Mouse (Mus musculus) left cerebral cortex, postnatal 10 days (tissue): Measurements from ENCODE around the gene Wbp1. TPM values are rescaled to one million over a fixed set of nuclear protein-coding genes. Genes with fewer than 3 reads are reported as not detected.

Experiments
- DNase-seq, 2 experiments: peaks; one replicate each; pipeline ENCODE4 v3.0.0; 2021 to 2022; ENCODE audit warnings: low spot score in 2 of 2, mixed read lengths in 1 of 2; ENCODE audit errors: extremely low spot score in 1 of 2
- intact Hi-C: fragments of 180-260 bp; cut with DNase I; formaldehyde crosslinking; loops from one replicate; pipeline ENCODE4 v1.15.1; 2025
- total RNA-seq, 2 experiments: library from RNA; stranded (reverse); gene quantifications; 2 replicates each; pipeline ENCODE4 v1.2.3; 2021

Gene Wbp1
- total RNA-seq, 2 experiments from 2014 or later: 50.4 to 54.7 TPM

DNA sequence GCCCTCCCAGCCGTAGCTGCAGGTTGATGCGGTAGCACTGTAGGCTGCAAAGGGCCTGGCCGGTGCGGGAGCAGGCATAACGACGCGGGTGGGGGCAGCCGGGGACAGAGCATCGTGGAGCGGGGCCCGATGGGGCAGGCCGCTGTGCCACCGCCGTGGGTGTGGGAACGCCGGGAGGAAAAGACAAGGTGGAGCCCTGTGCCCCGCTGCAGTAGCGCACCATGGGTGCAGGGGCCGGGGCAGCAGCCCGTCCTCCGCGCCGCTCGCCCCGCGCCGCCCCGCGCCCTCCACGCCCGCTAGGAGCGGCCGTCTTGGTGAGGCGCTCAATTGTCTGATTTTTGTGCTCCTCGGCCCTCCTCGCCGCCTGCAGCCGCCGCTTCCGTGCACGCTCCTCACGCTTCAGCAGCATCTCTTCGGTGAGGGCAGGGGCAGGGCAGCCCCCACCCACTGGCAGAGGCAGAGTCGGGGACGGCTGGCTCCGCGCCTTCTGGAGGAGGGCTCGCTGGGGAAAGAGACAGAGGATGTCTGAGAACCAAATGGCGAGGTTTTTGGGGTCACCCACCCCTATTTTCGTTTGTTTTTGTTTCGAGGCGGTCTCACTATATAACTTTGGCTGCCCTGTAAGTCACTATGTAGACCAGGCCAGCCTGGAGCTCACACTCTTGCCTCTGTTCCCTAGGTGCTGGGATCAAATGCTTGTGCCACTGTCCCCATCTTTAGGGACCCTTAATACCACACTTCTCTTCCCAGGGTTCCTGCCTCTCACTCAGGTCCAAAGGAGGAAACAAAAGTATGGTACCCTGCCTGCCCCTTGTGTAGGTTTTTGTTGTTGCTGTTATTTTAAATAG, 728 bp upstream of the Wbp1 start:
- intact Hi-C loops: loop anchor here (5.0 kb wide), 1 partner anchor 40 kb away; no protein-coding TSS in a partner anchor
- DNase-seq: peak in 1 of 2 experiments; percentile 70

DNA sequence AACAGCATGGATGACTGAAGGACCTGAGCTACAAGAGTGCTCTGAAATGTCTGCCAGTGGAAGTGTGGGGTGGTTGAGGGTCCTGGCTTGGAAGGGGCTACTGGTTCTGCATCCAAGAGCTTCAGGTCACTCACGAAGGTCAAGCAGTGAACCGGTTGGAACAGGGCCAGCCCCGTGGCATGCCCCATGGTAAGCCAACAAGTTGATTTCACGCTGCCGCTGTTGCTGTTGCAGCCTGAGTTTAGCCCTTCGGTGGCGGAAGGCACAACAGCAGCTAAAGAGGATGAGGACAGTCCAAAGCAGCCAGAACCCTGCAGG, 1.7 kb downstream of the Wbp1 start:
- intact Hi-C loops: loop anchor here (5.0 kb wide), 1 partner anchor 43 kb away; no protein-coding TSS in a partner anchor
- no peak for DNase-seq

DNA sequence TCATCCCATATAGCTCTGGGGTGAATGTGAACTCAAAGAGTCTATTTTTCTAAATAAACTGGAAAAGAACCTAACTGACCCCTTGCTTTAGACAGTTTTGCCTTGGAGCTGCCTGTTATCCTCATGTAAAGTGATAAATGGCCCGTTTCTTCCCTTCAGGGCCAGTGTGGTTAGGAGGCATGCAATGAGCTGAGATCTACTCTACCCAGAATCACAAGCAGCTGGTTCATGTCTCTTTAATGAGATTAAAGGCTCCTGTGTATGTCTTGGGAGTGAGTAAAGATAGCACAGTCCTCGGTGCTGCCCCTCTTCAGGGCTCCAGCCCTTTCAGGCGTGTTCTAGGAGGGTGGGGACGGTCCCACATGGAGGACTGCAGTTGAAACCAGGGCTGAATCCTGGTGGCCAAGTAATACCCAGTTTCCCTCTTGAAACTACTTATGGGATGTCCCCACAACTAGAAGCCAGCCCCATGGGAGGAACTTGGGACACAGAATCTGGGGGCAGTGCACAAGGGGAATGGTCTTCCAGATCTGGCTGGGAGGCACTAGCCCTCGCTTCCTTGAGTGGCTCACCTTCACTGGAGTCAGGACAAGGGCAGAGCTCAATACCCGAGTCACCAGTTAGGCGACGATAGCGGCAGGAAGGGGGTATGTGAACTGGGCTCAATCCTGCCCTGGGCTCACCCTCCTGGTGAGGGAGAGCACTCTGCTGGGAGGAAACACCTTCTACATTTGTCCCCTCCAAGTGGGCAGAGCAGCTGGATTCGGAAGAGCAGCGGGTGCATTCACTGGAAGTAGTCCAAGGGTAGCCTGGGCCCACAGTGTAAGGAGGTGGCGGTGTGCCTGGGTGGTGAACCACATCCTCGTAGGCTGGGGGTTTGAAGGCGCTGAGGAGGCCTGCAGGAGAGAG, 2.3 kb downstream of the Wbp1 start:
- no peak for DNase-seq
- intact Hi-C loops: no loop called here

DNA sequence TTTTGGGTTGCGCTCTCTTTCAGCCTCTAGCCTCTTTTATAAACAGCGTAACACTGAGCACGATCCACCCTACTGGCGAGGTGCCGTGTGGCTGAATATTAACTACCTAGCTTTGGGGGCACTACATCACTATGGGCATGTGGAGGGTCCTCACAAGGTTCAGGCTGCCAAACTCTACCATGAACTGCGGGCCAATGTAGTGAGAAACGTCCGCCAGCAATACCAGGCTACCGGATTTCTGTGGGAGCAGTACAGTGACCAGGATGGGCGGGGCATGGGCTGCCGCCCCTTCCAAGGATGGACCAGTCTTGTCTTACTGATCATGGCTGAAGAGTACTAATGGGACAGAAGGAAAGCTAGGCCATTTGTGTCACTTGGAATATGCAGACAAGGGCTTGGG, 3.0 kb downstream of the Wbp1 start:
- intact Hi-C loops: no loop called here
- DNase-seq: no peak

DNA sequence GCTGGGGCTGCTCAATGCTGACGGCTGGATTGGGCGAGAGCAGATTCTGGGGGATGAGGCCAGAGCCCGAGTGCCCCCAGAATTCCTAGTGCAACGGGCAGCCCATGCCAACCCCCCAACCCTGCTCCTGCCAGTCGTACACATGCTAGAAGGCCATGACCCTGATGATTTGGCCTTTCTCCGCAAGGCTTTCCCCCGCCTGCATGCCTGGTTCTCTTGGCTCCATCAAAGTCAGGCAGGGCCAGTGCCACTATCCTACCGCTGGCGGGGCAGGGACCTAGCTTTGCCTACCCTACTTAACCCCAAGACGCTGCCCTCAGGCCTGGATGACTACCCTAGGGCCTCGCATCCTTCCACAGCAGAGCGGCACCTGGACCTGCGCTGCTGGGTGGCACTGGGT, 3.7 kb downstream of the Wbp1 start:
- intact Hi-C loops: no loop called here
- no peak for DNase-seq

DNA sequence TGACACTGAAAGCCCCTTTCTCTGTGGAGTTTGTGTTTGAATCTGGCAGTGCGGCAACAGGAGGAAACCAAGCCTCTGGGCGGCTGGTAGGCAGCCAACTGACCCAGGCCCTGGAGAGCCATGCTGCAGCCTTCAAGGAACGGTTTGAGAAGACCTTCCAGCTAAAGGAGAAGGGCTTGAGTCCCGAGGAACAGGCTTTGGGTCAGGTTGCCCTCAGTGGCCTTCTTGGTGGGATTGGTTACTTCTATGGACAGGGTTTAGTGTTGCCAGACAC, 4.3 kb downstream of the Wbp1 start:
- intact Hi-C loops: no loop called here
- no peak for DNase-seq

DNA sequence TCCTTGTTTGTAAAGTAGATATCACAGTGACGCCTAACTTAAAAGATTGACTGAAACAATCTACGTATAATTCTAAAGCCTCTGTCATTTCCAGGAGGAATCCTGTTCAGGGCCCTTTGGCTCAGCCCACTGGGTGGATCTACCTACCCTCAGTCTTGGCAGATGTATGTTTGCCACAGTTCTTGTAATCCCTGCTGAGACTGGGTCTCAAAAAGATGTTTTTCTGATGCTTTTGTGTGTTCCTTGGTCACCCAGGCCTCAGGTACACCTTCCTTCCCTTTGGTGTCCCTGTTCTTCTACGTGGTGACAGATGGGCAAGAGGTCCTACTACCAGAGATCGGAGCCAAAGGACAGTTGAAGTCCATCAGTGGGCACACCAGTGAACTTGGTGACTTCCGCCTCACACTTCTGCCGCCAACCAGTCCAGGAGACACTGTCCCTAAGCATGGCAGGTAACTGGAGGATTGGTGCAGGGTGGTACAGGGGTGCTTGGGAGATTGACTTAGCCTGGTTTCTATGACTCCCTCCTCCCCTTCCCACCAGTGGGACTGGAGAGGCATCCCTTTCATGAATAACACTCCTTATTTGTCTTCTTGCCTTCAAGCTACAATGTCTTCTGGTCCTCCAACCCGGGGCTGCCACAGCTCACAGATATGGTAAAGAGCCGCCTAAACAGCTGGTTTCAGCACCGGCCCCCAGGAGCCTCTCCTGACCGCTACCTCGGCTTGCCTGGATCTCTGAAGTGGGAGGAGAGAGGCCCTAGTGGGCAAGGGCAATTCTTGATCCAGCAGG, 4.8 kb downstream of the Wbp1 start:
- intact Hi-C loops: no loop called here
- DNase-seq: no peak

DNA sequence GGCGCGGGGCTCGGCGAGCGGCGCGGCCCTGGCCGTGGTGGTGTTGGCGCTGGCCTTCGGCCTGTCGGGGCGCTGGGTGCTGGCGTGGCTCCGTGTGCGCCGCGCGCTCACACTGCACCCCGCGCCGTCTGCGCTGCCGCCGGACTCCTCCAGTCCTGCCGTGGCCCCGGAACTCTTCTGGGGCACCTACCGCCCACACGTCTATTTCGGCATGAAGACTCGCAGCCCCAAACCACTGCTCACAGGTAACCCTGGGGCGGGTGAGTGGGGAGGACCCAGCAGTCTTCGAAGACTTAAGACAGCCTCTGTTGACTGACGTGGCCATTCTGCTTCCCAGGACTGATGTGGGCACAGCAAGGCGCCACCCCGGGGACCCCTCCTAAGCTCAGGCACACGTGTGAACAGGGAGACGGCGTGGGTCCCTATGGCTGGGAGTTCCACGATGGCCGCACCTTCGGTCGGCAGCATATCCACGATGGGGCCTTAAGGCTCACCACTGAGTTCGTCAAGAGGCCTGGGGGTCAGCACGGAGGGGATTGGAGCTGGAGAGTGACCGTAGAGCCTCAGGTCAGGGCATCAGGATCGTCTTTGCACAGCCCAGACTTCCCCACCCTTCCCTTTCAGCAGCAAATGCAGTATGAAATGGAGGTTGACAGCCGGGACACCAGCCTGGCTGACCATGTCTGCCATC, 5.5 kb downstream of the Wbp1 start:
- intact Hi-C loops: no loop called here
- DNase-seq: no peak

DNA sequence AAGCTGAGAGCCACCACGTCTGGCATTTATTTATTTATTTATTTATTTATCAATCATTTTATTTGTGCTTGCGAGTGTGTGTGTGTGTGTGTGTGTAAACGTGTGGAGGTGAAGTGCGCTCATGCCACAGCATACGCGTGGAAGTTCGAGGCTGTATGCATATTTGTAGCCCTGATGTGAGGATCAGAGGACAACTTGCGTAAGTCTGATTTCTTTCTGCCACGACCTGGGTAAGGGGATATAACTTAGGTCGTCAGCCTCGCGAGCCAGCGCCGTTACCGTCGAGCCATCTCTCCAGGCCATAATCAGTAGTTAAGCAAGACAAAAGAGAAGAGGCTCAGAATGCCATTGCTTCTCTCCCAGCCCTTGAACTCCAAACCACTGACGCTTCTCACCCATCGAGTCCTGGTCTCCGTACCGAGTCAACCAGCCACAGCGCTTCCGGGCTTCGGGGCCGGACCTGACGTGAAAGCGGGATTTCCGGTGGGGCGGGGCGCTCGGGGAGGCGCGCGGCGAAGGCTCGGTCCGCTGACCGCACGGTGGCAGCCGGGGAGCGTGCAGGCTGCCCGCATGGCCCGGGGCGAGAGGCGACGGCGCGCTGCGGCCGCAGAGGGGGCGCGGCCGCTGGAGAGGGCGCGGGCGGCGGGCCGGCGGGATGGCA, 6.2 kb downstream of the Wbp1 start, which contains the start of gene Mogs:
Mogs (plus strand) TSS at position 486 of the 661 bp plus-strand sequence.
- intact Hi-C loops: no loop called here
- DNase-seq: peak; percentile 89 to 97

DNA sequence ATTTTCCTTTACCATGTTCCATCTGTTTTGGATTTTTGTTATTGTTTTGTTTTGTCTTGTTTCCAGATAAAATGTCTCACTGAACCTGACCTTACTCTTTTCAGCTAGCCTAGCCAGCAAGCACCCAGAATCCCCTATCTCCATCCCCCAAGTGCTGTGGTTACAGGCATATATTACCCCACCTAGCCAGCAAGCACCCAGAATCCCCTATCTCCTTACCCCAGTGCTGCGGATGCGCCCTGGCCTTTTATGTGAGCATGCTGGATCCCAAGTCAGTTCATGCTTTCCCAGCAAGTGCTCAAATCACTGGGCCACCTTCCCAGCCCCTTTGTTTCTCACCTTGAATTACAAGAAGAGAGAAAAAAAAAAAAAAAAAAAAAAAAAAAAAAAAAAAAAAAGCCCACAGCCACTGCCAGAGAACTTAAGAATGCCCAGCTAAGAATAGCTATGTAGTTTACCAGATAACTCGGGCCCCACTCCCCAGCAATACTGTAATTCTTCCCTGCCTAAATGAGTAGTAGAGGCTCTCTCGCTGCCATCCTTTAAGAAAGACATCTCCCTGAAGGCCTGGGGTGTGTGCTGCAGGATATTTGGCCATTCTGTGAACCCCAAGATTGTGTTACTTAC, 9.7 kb downstream of the Wbp1 start:
- DNase-seq: no peak
- intact Hi-C loops: no loop called here

DNA sequence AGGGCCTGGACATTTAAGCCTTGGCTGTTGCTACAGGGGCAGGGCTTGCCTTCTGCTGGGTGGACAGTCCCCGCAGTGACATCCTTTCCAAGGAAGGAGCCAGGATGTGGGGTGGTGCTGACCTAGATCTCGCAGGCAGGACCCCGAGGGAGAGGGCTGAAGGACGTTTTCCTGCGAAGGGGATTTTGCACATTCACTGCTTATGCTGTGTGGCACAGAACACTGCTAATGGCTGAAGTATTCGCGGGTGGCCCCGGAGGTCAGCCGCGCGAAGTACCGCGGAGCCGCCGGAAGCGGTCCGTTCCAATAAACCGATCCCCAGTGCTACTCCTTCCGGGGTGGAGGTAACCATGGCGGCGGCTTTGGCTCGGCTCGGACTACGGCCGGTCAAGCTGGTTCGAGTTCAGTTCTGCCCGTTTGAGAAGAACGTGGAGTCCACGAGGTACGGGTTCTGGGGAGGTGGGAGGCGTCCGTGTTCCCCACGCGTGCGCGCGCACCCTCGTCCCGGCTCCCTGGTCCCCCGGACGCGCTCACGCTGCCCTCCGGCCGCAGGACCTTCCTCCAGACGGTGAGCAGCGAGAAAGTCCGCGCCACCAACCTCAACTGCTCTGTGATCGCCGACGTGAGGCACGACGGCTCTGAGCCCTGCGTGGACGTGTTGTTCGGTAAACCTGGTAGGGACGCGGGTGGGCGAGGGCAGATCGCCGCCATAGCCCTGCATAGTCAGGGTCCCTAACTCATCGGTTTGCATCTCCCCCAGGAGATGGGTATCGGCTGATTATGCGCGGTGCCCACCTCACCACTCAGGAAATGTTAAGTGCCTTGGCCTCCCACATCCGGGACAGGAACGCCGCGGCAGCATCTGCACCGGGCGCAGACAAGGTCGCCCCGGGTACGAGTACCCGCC, 12.3 kb downstream of the Wbp1 start, which contains the start of gene Mrpl53:
Mrpl53 (plus strand) TSS at position 279 of the 907 bp plus-strand sequence.
- intact Hi-C loops: no loop called here
- DNase-seq: peak in 1 of 2 experiments; percentile 88

DNA sequence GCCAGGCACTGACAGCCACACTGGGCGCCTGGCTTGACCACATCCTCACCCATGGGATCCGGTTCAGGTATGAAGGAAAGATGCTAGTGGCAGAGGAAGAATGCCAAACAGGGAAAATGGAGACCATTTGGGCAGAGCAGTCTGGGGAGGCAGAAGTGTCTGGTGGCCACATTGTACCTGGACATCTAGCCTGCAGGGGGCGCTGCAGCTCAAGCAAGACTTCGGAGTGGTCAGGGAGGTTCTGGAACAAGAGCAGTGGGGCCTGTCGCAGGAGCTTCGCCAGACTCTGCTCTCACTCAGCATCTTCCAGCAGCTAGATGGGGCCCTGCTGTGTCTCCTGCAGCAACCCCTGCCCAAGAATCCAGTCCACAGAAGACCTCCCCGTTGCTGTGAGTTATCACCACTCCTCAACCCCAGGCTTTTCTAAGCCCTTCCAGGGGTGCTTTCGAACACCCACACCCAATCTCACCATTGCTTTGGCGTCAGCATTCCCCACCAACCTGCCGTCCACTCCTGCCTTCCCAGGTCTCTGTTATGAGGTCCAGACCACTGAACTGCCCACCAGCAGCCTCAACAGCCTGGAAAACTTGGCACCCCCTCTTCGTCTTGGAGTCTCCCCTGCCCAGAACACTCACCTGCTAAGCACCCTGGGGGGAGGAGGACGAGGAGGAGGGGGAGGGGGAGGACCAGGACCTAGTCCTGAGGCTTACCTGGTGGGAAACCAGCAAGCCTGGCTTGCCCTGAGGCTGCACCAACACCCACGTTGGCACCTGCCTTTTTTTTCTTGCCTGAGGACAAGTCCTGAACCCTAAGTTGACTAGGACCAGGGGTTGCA, 13.6 kb downstream of the Wbp1 start:
- peak in 1 of 2 experiments; percentile 86 for DNase-seq
- intact Hi-C loops: no loop called here

DNA sequence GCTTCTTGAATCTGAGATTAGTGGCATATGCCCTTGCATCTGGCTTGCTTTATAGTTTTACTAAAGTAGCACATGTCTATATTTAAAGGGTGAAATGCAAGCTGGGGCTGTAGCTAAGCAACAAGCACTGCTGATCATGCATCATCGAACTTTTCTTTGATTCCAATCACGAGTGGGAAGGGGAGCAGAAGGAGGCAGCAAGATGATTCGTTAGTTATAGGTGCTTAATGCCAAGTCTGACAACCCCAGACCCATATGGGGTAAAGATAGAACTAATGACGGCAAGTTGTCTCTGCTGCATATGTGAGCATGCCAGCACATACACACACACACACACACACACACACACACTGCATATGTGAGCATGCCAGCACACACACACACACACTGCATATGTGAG, 17.2 kb downstream of the Wbp1 start:
- intact Hi-C loops: no loop called here
- no peak for DNase-seq

DNA sequence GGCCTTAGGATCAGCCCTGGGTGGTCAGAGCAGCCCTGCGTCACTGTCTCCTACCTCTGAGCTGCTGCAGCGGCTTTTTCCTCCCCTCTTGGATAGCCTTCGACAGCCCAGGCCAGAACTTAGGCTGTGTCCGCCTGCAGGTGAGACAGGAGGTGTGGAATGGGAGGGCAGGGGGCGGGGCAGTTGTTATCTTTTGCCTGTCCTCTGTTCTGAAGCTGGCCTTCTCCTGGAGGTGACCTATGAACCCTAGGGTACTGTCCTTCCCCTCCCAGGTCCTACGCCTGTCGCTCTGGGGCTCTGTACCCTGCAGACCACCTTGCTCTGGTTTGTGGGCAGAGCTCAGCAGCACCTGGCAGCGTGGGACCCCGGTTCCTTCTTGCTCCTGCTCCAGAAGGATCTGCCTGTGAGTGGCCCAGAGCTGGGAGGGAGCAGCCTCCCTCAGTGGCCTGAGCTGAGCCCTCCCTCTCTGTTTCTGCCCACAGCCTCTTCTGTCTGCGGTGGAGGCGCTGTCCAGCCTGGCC, 18.2 kb downstream of the Wbp1 start:
- no peak for DNase-seq
- intact Hi-C loops: no loop called here

DNA sequence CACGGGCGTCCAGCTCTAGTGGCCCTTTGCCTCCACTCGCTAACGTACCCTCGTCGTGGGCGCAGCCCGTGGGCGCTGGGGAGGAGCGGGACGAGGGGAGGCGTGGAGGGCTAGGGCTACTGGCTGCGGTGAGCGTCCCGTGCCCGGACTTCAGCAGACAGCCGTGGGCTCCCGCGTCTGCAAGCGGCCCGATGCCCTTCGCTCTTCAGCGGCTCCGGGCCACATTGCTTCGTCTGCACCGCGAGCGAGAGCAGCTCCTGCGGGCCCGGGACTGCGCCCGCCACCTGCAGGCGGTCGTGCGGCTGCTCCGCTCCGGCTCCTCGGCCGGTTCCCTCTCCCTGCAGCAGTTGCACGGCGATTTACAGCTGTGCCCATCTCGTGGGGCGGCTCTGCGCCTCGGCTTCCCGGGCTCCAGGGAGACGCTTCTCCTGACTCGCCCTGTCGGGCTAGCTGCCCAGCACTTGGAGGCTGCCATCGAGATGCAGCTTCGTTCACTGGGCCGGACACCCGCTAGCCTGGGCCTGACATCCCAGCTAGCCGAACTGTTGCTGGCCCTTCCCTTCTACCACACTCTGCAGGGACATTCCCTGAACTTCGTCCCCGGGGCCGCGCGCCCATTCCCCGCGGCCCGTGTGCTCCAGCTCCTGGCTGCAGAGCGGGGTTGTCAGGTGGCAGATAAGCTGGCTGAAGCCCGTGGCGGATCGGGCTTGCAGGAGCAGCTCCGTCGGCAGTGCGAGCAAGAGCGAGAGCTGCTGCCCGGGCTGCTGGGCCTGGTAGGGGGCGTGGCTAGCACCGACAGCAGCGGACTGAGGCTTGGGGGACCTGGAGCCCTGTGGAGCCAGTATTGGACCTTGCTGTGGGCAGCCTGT, 19.4 kb downstream of the Wbp1 start:
- peak in 1 of 2 experiments; percentile 84 for DNase-seq
- intact Hi-C loops: loop anchor here (2.0 kb wide), 1 partner anchor 105 kb away; no protein-coding TSS in a partner anchor
